Comparison of ENCODE assay signal across 8 mouse cellular contexts in genomic region chr7:69810873-69811272, GRCm38 (mm10).
DNase-seq lines count a peak whose midpoint lies in the region; ATAC-seq and TF ChIP-seq lines count a peak whose summit lies in the region.

No protein-coding gene starts in this region.

- H3K9ac ChIP-seq in lung, embryonic 14.5 days: no peak overlapping the region
- no peak overlapping the region for H3K9ac ChIP-seq in midbrain, embryonic 16.5 days (ENCODE audit: low read depth, low read length)

- ATAC-seq in lung, embryonic 14.5 days (ENCODE audit: insufficient read depth): no peak
- ATAC-seq in midbrain, embryonic 16.5 days: peak; percentile 51; the same call in 1 of the 2 replicates

- no peaks in the 10 kb centered on the region for H3K36me3 ChIP-seq in lung, embryonic 14.5 days (ENCODE audit: insufficient read depth)
- no peaks in the 10 kb centered on the region for H3K36me3 ChIP-seq in midbrain, embryonic 16.5 days (ENCODE audit: control insufficient read depth, insufficient read depth, low read length)

- no peak overlapping the region for H3K4me3 ChIP-seq in lung, embryonic 14.5 days (ENCODE audit: low read depth, low read length)
- no peak overlapping the region for H3K4me3 ChIP-seq in midbrain, embryonic 16.5 days (ENCODE audit: low read depth, low read length)

- no peaks in the 10 kb centered on the region for H3K27me3 ChIP-seq in lung, embryonic 14.5 days (ENCODE audit: insufficient read depth, low read length)
- no peaks in the 10 kb centered on the region; the same call in 1 of the 2 replicates for H3K27me3 ChIP-seq in midbrain, embryonic 16.5 days (ENCODE audit: control insufficient read depth, insufficient read depth, low read depth, low read length)

- DNase-seq in adrenal gland, adult 2 months: peak; percentile 10
- DNase-seq in adrenal gland, adult 18-20 months (ENCODE audit: low spot score in 2 of 2): no peak
- DNase-seq in lung, embryonic 14.5 days: peak; percentile 30
- DNase-seq in lung, postnatal 25 days (ENCODE audit: low spot score): no peak
- DNase-seq in kidney, adult 9 months: peak; percentile 22
- DNase-seq in T-cell, adult 2 months (ENCODE audit: low spot score): no peak
- DNase-seq in gastrocnemius, postnatal 4 days (ENCODE audit: low spot score in 2 of 2): no peak

- H3K9me3 ChIP-seq in lung, embryonic 14.5 days (ENCODE audit: low read depth, low read length): no peaks in the 10 kb centered on the region
- no peaks in the 10 kb centered on the region for H3K9me3 ChIP-seq in midbrain, embryonic 16.5 days (replicated peaks; ENCODE audit: control insufficient read depth, low read length, poor library complexity, severe bottlenecking)

- no peaks in the 10 kb centered on the region for H3K4me1 ChIP-seq in lung, embryonic 14.5 days (ENCODE audit: insufficient read depth)
- H3K4me1 ChIP-seq in midbrain, embryonic 16.5 days (ENCODE audit: control insufficient read depth, insufficient read depth, low read length): no peaks in the 10 kb centered on the region

- H3K27ac ChIP-seq in lung, embryonic 14.5 days (ENCODE audit: low read depth): no peak overlapping the region
- H3K27ac ChIP-seq in midbrain, embryonic 16.5 days (ENCODE audit: low read length): 0 out of 2 replicates have a peak overlapping the region, but pooled peaks have one; percentile 50

- TF ChIP-seq CTCF in lung, embryonic 14.5 days (IDR thresholded peaks at IDR 0.05; ENCODE audit: low read depth): peak; percentile 36

- H3K4me2 ChIP-seq in lung, embryonic 14.5 days: no peak overlapping the region
- H3K4me2 ChIP-seq in midbrain, embryonic 16.5 days (ENCODE audit: low read length): peak overlapping the region; percentile 38; the same call in 1 of the 2 replicates

- WGBS in lung, embryonic 14.5 days: 12% methylated on average over 5 of the region's 5 CpGs
- WGBS in midbrain, embryonic 16.5 days: 24% methylated on average over 5 of the region's 5 CpGs

Comparison
In these comparisons a context has a peak if more than half of its experiments do, and no peak if none do; other contexts are left out.
1. DNase-seq: peak in adrenal gland, adult 2 months (single experiment), lung, embryonic 14.5 days (single experiment) and kidney, adult 9 months (single experiment); none in adrenal gland, adult 18-20 months (0 of 2), lung, postnatal 25 days (single experiment), T-cell, adult 2 months (single experiment) and gastrocnemius, postnatal 4 days (0 of 2).